Mouse (Mus musculus) ES-E14 (cell line): ENCODE measurements at regions not wholly inside any gene's neighbourhood (a gene's known extent, or its start where the extent isn't known, plus 50 kb on each side); places are given as distances from the start of the nearest gene placed in this dataset.

Source experiments
- MAFK ChIP-seq: IDR thresholded peaks from 2 replicates; pipeline ENCODE4 v1.6.1; 2014; ENCODE audit warnings: mild to moderate bottlenecking, low read depth, low read length, inconsistent platforms; ENCODE audit not compliant: insufficient read depth
- ZNF384 ChIP-seq: IDR thresholded peaks from 2 replicates; pipeline ENCODE4 v1.6.1; 2012; ENCODE audit warnings: low read depth, low read length, inconsistent platforms

GRCm38 (mm10) chr1:41384731-41385130 lies 579.3 kb downstream of the Tmem182 start:
- TF ChIP-seq MAFK = no peak
- no peak for TF ChIP-seq ZNF384
